24 mouse cellular contexts compared by ENCODE assay signal in the genomic region with DNA sequence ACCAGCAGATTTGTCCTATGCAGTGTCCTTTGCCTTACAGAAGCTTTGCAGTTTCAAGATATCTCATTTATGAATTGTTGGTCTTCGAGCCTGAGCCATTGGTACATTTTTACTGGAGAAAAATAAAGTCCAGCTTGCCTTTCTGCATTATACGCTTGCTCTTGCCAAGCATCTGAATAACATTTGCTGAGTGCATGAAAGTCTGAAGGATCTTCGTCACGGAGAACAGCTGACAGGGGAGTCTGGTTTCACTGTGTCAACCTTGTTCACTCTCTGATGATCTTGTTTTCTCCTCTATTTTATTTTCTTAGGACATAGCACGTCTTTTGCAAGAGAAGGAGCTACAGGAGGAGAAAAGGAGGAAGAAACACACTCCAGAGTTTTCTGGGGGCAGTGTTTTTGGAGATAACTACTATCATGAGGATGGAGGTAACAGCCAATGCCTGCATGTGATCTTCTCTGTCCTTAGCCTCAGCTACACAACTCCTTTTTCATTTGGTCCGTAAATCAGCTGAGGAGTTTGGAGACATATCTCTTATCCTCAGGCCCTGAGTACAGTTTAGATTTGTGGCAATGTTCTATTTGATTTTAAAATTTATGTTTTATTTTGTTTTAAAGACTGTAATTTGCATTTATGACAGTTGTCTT. TPM values are rescaled to one million over a fixed set of nuclear protein-coding genes. Genes with fewer than 3 reads are reported as not detected.
"Had no signal": no experiment of that assay in that cellular context is flagged by ENCODE, and none has a peak within 500 bp of the region (broad histone marks: within the 10 kb centered on the region; RNA-seq: fewer than 3 reads in every experiment).

No protein-coding gene starts in this region.

- H3K4me1 ChIP-seq: stomach, embryonic 15.5 days had no signal

- DNase-seq: kidney, adult 9 months; kidney, postnatal 14 days; kidney, postnatal 4 days; layer of hippocampus, adult 9-11 months; layer of hippocampus, postnatal 36 days; liver, postnatal 0 days; lung, embryonic 14.5 days; midbrain, embryonic 14.5 days; spleen, adult 18-20 months; thymus, postnatal 25 days had no signal

- H3K9me3 ChIP-seq: stomach, embryonic 15.5 days had no signal

- ATAC-seq: liver, postnatal 0 days; lung, postnatal 0 days had no signal

- H3K4me3 ChIP-seq: left cerebral cortex, adult 2 months; stomach, embryonic 15.5 days had no signal

- H3K27me3 ChIP-seq: stomach, embryonic 15.5 days had no signal

- H3K27ac ChIP-seq: left cerebral cortex, adult 2 months; liver, embryonic 14.5 days; macrophage; stomach, embryonic 15.5 days had no signal

- H3K9ac ChIP-seq: liver, embryonic 14.5 days; liver, postnatal 0 days; lung, embryonic 14.5 days; stomach, embryonic 15.5 days had no signal

- H3K4me2 ChIP-seq: liver, embryonic 11.5 days; lung, embryonic 14.5 days; stomach, embryonic 15.5 days had no signal

RNA-seq across cellular contexts. Expression of a gene that starts 47.0 kb away (rescaled TPM):
- total RNA-seq: layer of hippocampus, adult 18-20 months; layer of hippocampus, postnatal 36 days; left cerebral cortex, adult 2 months; left cerebral cortex, postnatal 10 days; left cerebral cortex, postnatal 36 days; megakaryocyte, adult 5-6 weeks had no signal
- polyA plus RNA-seq: kidney, embryonic 16.5 days; limb, embryonic 11.5 days; liver, embryonic 11.5 days; liver, embryonic 14.5 days; liver, postnatal 0 days; lung, embryonic 14.5 days; macrophage; midbrain, postnatal 0 days; thymus, postnatal 0 days had no signal
